Mouse (Mus musculus) liver, postnatal 0 days (tissue): ENCODE measurements around the gene Echdc3. TPM values are rescaled to one million over a fixed set of nuclear protein-coding genes. Genes with fewer than 3 reads are reported as not detected.

Experiments
- ATAC-seq: fragments of 200-750 bp; cut with Nextera tagmentation; 2 replicates; pipeline ENCODE4 v1.8.0; 2017; ENCODE audit warnings: mild to moderate bottlenecking, moderate library complexity
- DNase-seq: peaks from one replicate; pipeline ENCODE4 v3.0.0-alpha.2; 2016
- H3K27ac ChIP-seq: fragments of 300-500 bp; sonication (generic); 2 replicates; pipeline ENCODE4 v1.5.1; 2014; ENCODE audit warnings: antibody characterized with exemption, moderate library complexity, mild to moderate bottlenecking, low read depth
- H3K27me3 ChIP-seq: fragments of 300-500 bp; sonication (generic); 2 replicates; pipeline ENCODE4 v1.6.1; 2014; ENCODE audit warnings: low read length, control low read depth, mixed read lengths; ENCODE audit not compliant: insufficient read depth
- H3K36me3 ChIP-seq: fragments of 300-500 bp; sonication (generic); replicated peaks from 2 replicates; pipeline ENCODE4 v1.6.1; 2014; ENCODE audit warnings: mild to moderate bottlenecking, control low read depth, low read length, moderate library complexity, mixed read lengths; ENCODE audit not compliant: insufficient read depth
- H3K4me1 ChIP-seq: fragments of 300-500 bp; sonication (generic); 2 replicates; pipeline ENCODE4 v1.6.1; 2014; ENCODE audit warnings: antibody characterized with exemption, mild to moderate bottlenecking, control low read depth; ENCODE audit not compliant: insufficient read depth
- H3K4me2 ChIP-seq: fragments of 300-500 bp; sonication (generic); 2 replicates; pipeline ENCODE4 v1.6.1; 2014; ENCODE audit warnings: low read depth, mild to moderate bottlenecking, low read length, moderate library complexity, mixed read lengths
- H3K4me3 ChIP-seq: fragments of 300-500 bp; sonication (generic); 2 replicates; pipeline ENCODE4 v1.5.1; 2014; ENCODE audit warnings: low read depth, low read length
- H3K9ac ChIP-seq: fragments of 300-500 bp; sonication (generic); replicated peaks from 2 replicates; pipeline ENCODE4 v1.6.1; 2014; ENCODE audit warnings: mild to moderate bottlenecking, moderate library complexity
- H3K9me3 ChIP-seq: fragments of 300-500 bp; sonication (generic); 2 replicates; pipeline ENCODE4 v1.6.1; 2016; ENCODE audit warnings: mild to moderate bottlenecking, control low read depth, low read length, mixed read lengths
- CTCF ChIP-seq: sonication (generic); IDR thresholded peaks from 2 replicates; pipeline ENCODE4 v1.5.1; 2016; ENCODE audit warnings: antibody characterized with exemption, low read depth
- EP300 ChIP-seq: IDR thresholded peaks from 2 replicates; pipeline ENCODE4 v1.6.1; 2016; ENCODE audit warnings: antibody characterized with exemption, low read depth, mild to moderate bottlenecking
- WGBS: fragments of 180-500 bp; shearing (Covaris S2); extraction: QIAGEN DNeasy Blood & Tissue Kit; methylation state at CpG from one replicate; pipeline ENCODE4 v1.1.7; 2014; ENCODE audit not compliant: insufficient replicate concordance; 5-methylcytosine and 5-hydroxymethylcytosine counted together
- polyA plus RNA-seq: library from polyadenylated mRNA; unstranded; fragments of >200 nt; fragmentation: Nextera tagmentation; extraction: Ambion mirVana; gene quantifications from 2 replicates; pipeline ENCODE4 v1.2.1, GENCODE M21; 2015

Echdc3 gene
- polyA plus RNA-seq = 30.3 and 33.0 TPM in 2 replicates

DNA sequence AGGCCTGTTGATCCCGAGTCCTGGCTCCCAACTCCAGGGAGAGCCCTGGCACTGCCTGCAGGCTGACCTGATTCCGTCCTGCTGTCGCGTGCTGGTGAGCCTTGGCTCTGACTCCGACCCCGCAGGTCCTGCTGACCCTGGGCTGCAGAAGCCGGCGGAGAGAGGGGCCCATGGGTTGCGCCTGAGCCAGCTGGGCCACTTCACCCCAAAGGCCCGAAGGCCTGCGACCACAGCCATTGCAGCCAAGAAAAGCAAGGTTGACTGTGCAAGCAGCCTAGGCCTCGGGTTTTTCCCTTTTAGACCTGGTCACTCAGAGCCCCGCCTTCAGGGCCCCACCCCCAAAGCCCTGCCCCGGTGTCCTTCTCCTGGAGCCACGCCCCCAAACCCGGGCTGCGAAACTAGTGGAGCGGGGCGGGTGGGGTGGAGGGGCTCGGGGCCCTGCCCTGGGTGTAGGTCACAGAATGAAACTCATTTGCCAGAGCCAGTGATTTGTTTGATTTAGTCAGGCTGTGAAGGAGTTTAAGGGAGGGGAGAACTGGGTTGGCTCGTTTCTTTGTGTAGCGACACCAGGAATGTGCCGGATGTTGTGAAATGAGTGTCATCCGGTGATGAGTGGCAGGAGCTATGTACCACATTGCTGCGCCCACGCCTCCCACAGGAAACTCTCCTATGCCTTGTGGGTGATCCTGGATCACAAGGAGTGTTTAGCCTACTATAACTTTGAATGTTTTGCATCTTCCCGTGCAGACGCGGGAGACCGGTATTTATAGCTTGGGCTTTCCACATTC is at the start of gene Echdc3:
TSS of gene Echdc3 (minus strand) at position 310 of the 788 bp plus-strand sequence.
- WGBS = 4% methylated on average over 30 of the region's 30 CpGs

DNA sequence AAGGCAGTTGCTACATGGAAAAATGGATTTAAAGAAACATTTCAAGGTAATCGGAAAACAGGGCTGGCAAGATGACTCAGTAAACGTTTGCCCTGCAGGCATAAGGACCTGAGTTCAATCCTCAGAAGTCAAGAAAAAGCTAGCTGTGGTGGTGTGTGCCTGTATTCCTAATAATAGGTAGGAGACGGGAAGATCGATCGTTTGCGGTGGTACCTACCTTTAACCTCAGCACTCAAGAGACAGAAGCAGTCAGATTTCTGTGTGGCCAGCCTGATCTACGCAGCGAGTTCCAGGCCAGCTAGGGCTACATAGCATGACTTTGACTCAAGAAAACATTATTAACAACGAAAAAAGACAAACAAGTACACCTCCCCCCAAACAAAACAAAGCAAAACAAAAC is 48.9 kb upstream of the Echdc3 start:
- DNase-seq = no peak
- Histone ChIP-seq H3K27me3 (no peaks in the 10 kb centered on the region), H3K4me3 (no peak overlapping the region), H3K36me3 (no peaks in the 10 kb centered on the region), H3K4me2 (no peak overlapping the region), H3K9ac (no peak overlapping the region), H3K9me3 (no peaks in the 10 kb centered on the region), H3K27ac (no peak overlapping the region), H3K4me1 (peaks cover 20% of the 10 kb centered on the region)
- 80% methylated on average over 9 of the region's 9 CpGs for WGBS
- TF ChIP-seq CTCF (no peak), EP300 (no peak)
- ATAC-seq = no peak

More for the DNA sequence above, at the start of gene Echdc3:
- peak within 1 kb of the TSS; percentile 83 for H3K27ac ChIP-seq
- H3K27me3 ChIP-seq = no peaks in the 10 kb centered on the region
- DNase-seq = peak; percentile 91
- no peaks in the 10 kb centered on the region for H3K36me3 ChIP-seq
- peak within 1 kb of the TSS; percentile 81 for H3K4me2 ChIP-seq
- H3K9ac ChIP-seq = peak within 1 kb of the TSS; percentile 68
- no peaks in the 10 kb centered on the region for H3K9me3 ChIP-seq
- peak within 1 kb of the TSS; percentile 47 for H3K4me3 ChIP-seq
- no peak for TF ChIP-seq EP300
- no peak for TF ChIP-seq CTCF
- peak; percentile 95 for ATAC-seq
- peaks cover 20% of the 10 kb centered on the region; the same call in 1 of the 2 replicates for H3K4me1 ChIP-seq

DNA sequence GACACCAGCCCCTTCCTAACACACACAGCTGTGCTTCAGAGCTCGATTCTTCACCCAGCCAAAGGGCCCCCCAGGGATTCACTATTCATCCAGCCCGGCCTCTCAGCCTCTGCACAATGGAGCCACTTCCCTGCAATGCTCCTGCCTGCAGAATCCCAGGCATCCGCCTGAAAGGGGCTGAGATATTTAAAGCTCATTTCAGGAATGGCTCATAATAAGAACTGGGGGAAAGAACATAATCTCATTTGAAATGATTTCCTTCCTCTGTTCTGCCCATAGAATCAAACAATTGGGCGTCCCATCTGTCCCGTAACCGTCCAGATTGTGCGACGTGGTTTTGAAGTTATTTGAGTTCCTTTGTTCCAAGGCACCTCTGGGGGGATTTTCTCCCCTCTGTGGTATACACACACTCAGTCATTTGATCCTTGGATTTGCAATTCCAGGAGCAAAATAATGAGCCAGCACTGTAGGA is 48.4 kb upstream of the Echdc3 start:
- no peaks in the 10 kb centered on the region for H3K9me3 ChIP-seq
- no peak for TF ChIP-seq CTCF
- TF ChIP-seq EP300 = no peak
- 67% methylated on average over 8 of the region's 8 CpGs for WGBS
- no peak overlapping the region for H3K4me2 ChIP-seq
- H3K9ac ChIP-seq = no peak overlapping the region
- DNase-seq (no peak), ATAC-seq (no peak)
- H3K36me3 ChIP-seq = no peaks in the 10 kb centered on the region
- peaks cover 24% of the 10 kb centered on the region for H3K4me1 ChIP-seq
- H3K27ac ChIP-seq = no peak overlapping the region
- H3K27me3 ChIP-seq = no peaks in the 10 kb centered on the region
- H3K4me3 ChIP-seq = no peak overlapping the region

DNA sequence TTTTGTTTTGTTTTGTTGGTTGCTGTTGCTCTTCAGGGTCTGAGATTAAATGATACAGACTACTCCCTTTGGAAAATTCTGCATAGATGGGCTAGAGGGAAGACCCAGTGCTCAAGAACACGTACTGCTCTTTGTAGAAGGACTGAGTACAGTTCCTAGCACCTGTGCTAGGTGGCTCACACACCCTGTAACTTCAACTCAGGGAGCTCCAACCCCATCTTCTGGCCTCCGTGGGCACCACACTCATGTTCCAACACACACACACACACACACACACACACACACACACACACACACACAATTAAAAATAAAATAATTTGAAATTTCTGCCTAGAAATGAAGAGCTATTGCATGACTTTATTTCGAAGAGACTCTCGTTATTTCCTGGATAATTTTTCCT is 47.8 kb upstream of the Echdc3 start:
- Histone ChIP-seq H3K4me1 (peaks cover 26% of the 10 kb centered on the region), H3K9me3 (no peaks in the 10 kb centered on the region), H3K9ac (no peak overlapping the region), H3K27ac (no peak overlapping the region), H3K4me3 (no peak overlapping the region), H3K4me2 (no peak overlapping the region), H3K27me3 (no peaks in the 10 kb centered on the region), H3K36me3 (no peaks in the 10 kb centered on the region)
- no peak for DNase-seq
- ATAC-seq = no peak
- 80% methylated on average over 4 of the region's 4 CpGs for WGBS
- TF ChIP-seq EP300 = no peak
- TF ChIP-seq CTCF = no peak

DNA sequence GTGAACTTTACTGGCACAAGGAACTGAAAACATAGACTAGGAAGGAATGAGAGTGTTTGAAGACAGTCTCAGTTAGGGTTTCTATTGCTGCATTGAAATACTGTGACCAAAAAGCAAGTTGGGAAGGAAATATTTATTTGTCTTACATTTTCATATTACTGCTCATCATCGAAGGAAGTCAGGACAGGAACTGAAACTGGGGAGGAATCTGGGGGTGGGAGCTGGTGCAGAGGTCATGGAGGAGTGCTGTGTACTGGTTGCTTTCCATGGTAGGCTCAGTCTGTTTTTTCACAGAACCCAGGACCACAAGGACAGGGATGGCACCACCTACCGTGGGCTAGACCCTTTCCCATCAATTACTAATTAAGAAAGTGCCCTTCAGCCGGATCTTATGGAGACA is 46.3 kb upstream of the Echdc3 start:
- Histone ChIP-seq H3K27ac (no peak overlapping the region; the same call in 1 of the 2 replicates), H3K27me3 (no peaks in the 10 kb centered on the region), H3K4me3 (no peak overlapping the region), H3K9me3 (no peaks in the 10 kb centered on the region), H3K36me3 (no peaks in the 10 kb centered on the region), H3K4me1 (peaks cover 18% of the 10 kb centered on the region), H3K4me2 (no peak overlapping the region), H3K9ac (no peak overlapping the region)
- 75% methylated on average over 3 of the region's 3 CpGs for WGBS
- no peak for TF ChIP-seq CTCF
- TF ChIP-seq EP300 = no peak
- ATAC-seq (no peak), DNase-seq (no peak)

DNA sequence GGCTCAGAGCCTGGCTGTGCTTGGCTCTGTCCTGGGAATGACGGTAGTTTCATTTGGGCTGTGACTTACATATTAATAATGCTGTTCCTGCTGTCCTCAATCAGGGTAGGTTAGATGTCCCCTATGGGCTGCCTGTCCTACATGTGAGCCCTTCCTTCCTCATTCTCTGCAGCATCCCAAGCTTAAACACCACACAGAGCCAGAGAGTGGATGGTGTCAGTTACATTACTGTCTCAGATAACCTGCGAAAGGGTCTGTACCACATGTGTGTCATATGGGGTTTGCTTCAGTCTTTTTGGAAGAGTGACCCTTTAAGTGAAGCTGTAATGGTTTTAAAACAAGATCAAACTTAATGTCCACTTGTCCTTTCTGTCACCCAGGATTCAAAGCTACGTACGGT is 45.2 kb upstream of the Echdc3 start:
- DNase-seq (no peak), ATAC-seq (no peak)
- WGBS = 83% methylated on average over 4 of the region's 4 CpGs
- Histone ChIP-seq H3K9me3 (no peaks in the 10 kb centered on the region), H3K36me3 (no peaks in the 10 kb centered on the region), H3K4me3 (no peak overlapping the region), H3K27me3 (no peaks in the 10 kb centered on the region), H3K4me2 (no peak overlapping the region), H3K27ac (no peak overlapping the region), H3K9ac (no peak overlapping the region), H3K4me1 (peaks cover 10% of the 10 kb centered on the region)
- TF ChIP-seq CTCF (no peak), EP300 (no peak)
